Comparison of ENCODE assay signal across 10 mouse cellular contexts in the genomic region with DNA sequence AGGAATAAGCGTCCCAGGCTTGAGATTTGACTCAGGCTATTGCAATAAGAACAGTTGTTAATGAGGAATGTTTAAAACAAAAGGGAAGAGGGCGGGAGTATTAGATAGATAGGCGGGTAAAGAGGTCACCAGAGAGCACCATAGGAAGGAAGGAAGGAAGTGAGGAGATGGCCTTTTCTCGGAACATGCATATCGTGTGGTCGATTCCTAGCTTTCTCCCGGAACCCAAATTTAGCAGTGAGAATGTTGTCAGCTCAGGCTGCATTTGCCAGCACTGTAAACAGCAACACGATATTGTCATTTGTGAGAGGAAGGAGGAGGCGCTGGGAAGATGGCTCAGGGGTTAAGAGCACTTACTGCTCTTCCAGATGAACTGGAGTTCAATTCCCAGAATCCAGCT. TPM values are rescaled to one million over a fixed set of nuclear protein-coding genes. Genes with fewer than 3 reads are reported as not detected.
DNase-seq lines count a peak whose midpoint lies in the region; ATAC-seq and TF ChIP-seq lines count a peak whose summit lies in the region.
"Had no signal": no experiment of that assay in that cellular context is flagged by ENCODE, and none has a peak within 500 bp of the region (broad histone marks: within the 10 kb centered on the region; RNA-seq: fewer than 3 reads in every experiment).

No protein-coding gene starts in this region.

- H3K9me3 ChIP-seq in forebrain, embryonic 16.5 days (ENCODE audit: control insufficient read depth, low read length) = no peaks in the 10 kb centered on the region
- no peaks in the 10 kb centered on the region for H3K9me3 ChIP-seq in forebrain, postnatal 0 days (ENCODE audit: low read length)
- no peaks in the 10 kb centered on the region for H3K9me3 ChIP-seq in kidney, embryonic 16.5 days (ENCODE audit: low read length)
- H3K9me3 ChIP-seq in kidney, embryonic 14.5 days (ENCODE audit: control insufficient read depth, low read length) = no peaks in the 10 kb centered on the region
- H3K9me3 ChIP-seq in liver, embryonic 13.5 days (replicated peaks) = no peaks in the 10 kb centered on the region

- H3K9ac ChIP-seq in forebrain, embryonic 16.5 days (replicated peaks; ENCODE audit: low read depth, low read length) = no peak overlapping the region
- H3K9ac ChIP-seq in forebrain, postnatal 0 days = no peak overlapping the region
- H3K9ac ChIP-seq in kidney, embryonic 16.5 days (replicated peaks; ENCODE audit: low read length) = no peak overlapping the region
- no peak overlapping the region for H3K9ac ChIP-seq in kidney, embryonic 14.5 days (ENCODE audit: low read depth, low read length)
- no peak overlapping the region for H3K9ac ChIP-seq in liver, embryonic 13.5 days

- DNase-seq in forebrain, postnatal 0 days = no peak
- no peak for DNase-seq in liver, embryonic 13.5 days
- no peak for DNase-seq in frontal cortex, postnatal 14 days (ENCODE audit: low spot score in 2 of 2)
- DNase-seq in right cerebral cortex, postnatal 25 days = no peak

- no peak for TF ChIP-seq CTCF in forebrain, postnatal 0 days (IDR thresholded peaks at IDR 0.05; ENCODE audit: low read depth)
- TF ChIP-seq CTCF in bone marrow macrophage, adult 2 months (IDR thresholded peaks at IDR 0.05; ENCODE audit: low read depth, low read length) = no peak

- peaks cover 3% of the 10 kb centered on the region; the same call in 1 of the 2 replicates for H3K27me3 ChIP-seq in forebrain, embryonic 16.5 days (replicated peaks; ENCODE audit: control insufficient read depth, insufficient read depth, low read length)
- H3K27me3 ChIP-seq in forebrain, postnatal 0 days (ENCODE audit: insufficient read depth, low read length) = no peaks in the 10 kb centered on the region
- H3K27me3 ChIP-seq in kidney, embryonic 16.5 days (ENCODE audit: insufficient read depth, low read length) = no peaks in the 10 kb centered on the region
- no peaks in the 10 kb centered on the region for H3K27me3 ChIP-seq in kidney, embryonic 14.5 days (ENCODE audit: control insufficient read depth, insufficient read depth, low read length)
- H3K27me3 ChIP-seq in liver, embryonic 13.5 days = no peaks in the 10 kb centered on the region

- 48% methylated on average over 9 of the region's 9 CpGs for WGBS in forebrain, embryonic 16.5 days
- WGBS in forebrain, postnatal 0 days = 44% methylated on average over 9 of the region's 9 CpGs
- WGBS in kidney, embryonic 16.5 days = 47% methylated on average over 9 of the region's 9 CpGs
- 37% methylated on average over 9 of the region's 9 CpGs for WGBS in kidney, embryonic 14.5 days
- 14% methylated on average over 9 of the region's 9 CpGs for WGBS in liver, embryonic 13.5 days (ENCODE audit: insufficient replicate concordance)

- no peaks in the 10 kb centered on the region for H3K36me3 ChIP-seq in forebrain, embryonic 16.5 days (ENCODE audit: control insufficient read depth, insufficient read depth)
- H3K36me3 ChIP-seq in forebrain, postnatal 0 days (ENCODE audit: insufficient read depth) = no peaks in the 10 kb centered on the region
- no peaks in the 10 kb centered on the region for H3K36me3 ChIP-seq in kidney, embryonic 16.5 days (ENCODE audit: insufficient read depth, low read length)
- H3K36me3 ChIP-seq in kidney, embryonic 14.5 days (ENCODE audit: control insufficient read depth, insufficient read depth, low read length) = no peaks in the 10 kb centered on the region
- H3K36me3 ChIP-seq in liver, embryonic 13.5 days = no peaks in the 10 kb centered on the region

- peaks cover 5% of the 10 kb centered on the region; the same call in 1 of the 2 replicates for H3K4me1 ChIP-seq in forebrain, embryonic 16.5 days (replicated peaks; ENCODE audit: control insufficient read depth, insufficient read depth, low read length)
- no peaks in the 10 kb centered on the region for H3K4me1 ChIP-seq in forebrain, postnatal 0 days (ENCODE audit: insufficient read depth)
- H3K4me1 ChIP-seq in kidney, embryonic 16.5 days (ENCODE audit: insufficient read depth, low read length) = peaks cover 6% of the 10 kb centered on the region; the same call in 1 of the 2 replicates
- H3K4me1 ChIP-seq in kidney, embryonic 14.5 days (ENCODE audit: control insufficient read depth, insufficient read depth, low read length) = peaks cover 6% of the 10 kb centered on the region; the same call in 1 of the 2 replicates
- peaks cover 7% of the 10 kb centered on the region for H3K4me1 ChIP-seq in bone marrow macrophage, adult 2 months (ENCODE audit: control insufficient read depth, insufficient read depth, low read length)
- H3K4me1 ChIP-seq in liver, embryonic 13.5 days (replicated peaks) = peaks cover 11% of the 10 kb centered on the region

- TF ChIP-seq POLR2A in bone marrow macrophage, adult 2 months (IDR thresholded peaks at IDR 0.05; ENCODE audit: borderline replicate concordance, low read depth, low read length) = no peak

- H3K27ac ChIP-seq in forebrain, embryonic 16.5 days (ENCODE audit: low read length) = no peak overlapping the region
- H3K27ac ChIP-seq in forebrain, postnatal 0 days (ENCODE audit: low read depth, low read length) = no peak overlapping the region
- H3K27ac ChIP-seq in kidney, embryonic 16.5 days (ENCODE audit: low read length) = no peak overlapping the region
- H3K27ac ChIP-seq in kidney, embryonic 14.5 days (ENCODE audit: low read depth, low read length) = no peak overlapping the region
- peak overlapping the region; percentile 3; the same call in 1 of the 2 replicates for H3K27ac ChIP-seq in bone marrow macrophage, adult 2 months (ENCODE audit: insufficient read depth, low read depth, low read length)
- no peak overlapping the region for H3K27ac ChIP-seq in liver, embryonic 13.5 days

- ATAC-seq in forebrain, embryonic 16.5 days = no peak
- ATAC-seq in forebrain, postnatal 0 days = no peak
- no peak; the same call in 1 of the 2 replicates for ATAC-seq in kidney, embryonic 16.5 days (ENCODE audit: low FRiP score, low TSS enrichment)
- ATAC-seq in kidney, embryonic 14.5 days (ENCODE audit: low FRiP score, low TSS enrichment) = no peak
- peak; percentile 49; the same call in 1 of the 2 replicates for ATAC-seq in liver, embryonic 13.5 days (ENCODE audit: low read depth)

- H3K4me2 ChIP-seq in forebrain, embryonic 16.5 days (ENCODE audit: low read length) = peak overlapping the region; percentile 96; the same call in 1 of the 2 replicates
- no peak overlapping the region for H3K4me2 ChIP-seq in forebrain, postnatal 0 days (ENCODE audit: low read depth)
- peak overlapping the region; percentile 90; the same call in 1 of the 2 replicates for H3K4me2 ChIP-seq in kidney, embryonic 16.5 days (replicated peaks; ENCODE audit: low read depth, low read length)
- H3K4me2 ChIP-seq in kidney, embryonic 14.5 days (replicated peaks; ENCODE audit: low read depth, low read length) = no peak overlapping the region
- H3K4me2 ChIP-seq in liver, embryonic 13.5 days = peak overlapping the region; percentile 79

- H3K4me3 ChIP-seq in forebrain, embryonic 16.5 days (replicated peaks; ENCODE audit: low read length) = no peak overlapping the region
- no peak overlapping the region for H3K4me3 ChIP-seq in forebrain, postnatal 0 days (ENCODE audit: low read depth, low read length)
- no peak overlapping the region for H3K4me3 ChIP-seq in kidney, embryonic 16.5 days (ENCODE audit: low read length)
- H3K4me3 ChIP-seq in kidney, embryonic 14.5 days (ENCODE audit: low read length) = no peak overlapping the region
- H3K4me3 ChIP-seq in bone marrow macrophage, adult 2 months (ENCODE audit: insufficient read depth, low read length) = no peak overlapping the region
- no peak overlapping the region for H3K4me3 ChIP-seq in liver, embryonic 13.5 days (replicated peaks)

RNA-seq across cellular contexts. Expression of a gene that starts 24.2 kb away (rescaled TPM):
- polyA plus RNA-seq in forebrain, embryonic 16.5 days (2015; fragmentation: Nextera tagmentation; extraction: Ambion mirVana) = 0.24 and 0.32 TPM in 2 replicates
- total RNA-seq in forebrain, postnatal 0 days (2014; rRNA removed) = 0.69 and 1.0 TPM in 2 replicates
- polyA plus RNA-seq in forebrain, postnatal 0 days (2015; fragmentation: Nextera tagmentation; extraction: Ambion mirVana) = 0.30 and 0.35 TPM in 2 replicates
- polyA plus RNA-seq in kidney, embryonic 16.5 days (2015; fragmentation: Nextera tagmentation; extraction: Ambion mirVana) = not detected in 2 replicates
- not detected in 2 replicates for polyA plus RNA-seq in kidney, embryonic 14.5 days (2014; fragmentation: Nextera tagmentation; extraction: Ambion mirVana)
- not detected in 2 replicates for polyA plus RNA-seq in bone marrow macrophage, adult 2 months (2012; ENCODE audit: insufficient read depth, insufficient read length, missing spikeins)
- not detected in 2 replicates for polyA plus RNA-seq in liver, embryonic 13.5 days (2015; fragmentation: Nextera tagmentation; extraction: Ambion mirVana)
- polyA plus RNA-seq: C2C12; stomach, embryonic 16.5 days had no signal

Comparison
In these comparisons a context has a peak if more than half of its experiments do, and no peak if none do; other contexts are left out.
1. H3K4me2 ChIP-seq: peak in forebrain, embryonic 16.5 days (single experiment), kidney, embryonic 16.5 days (single experiment) and liver, embryonic 13.5 days (single experiment); none in forebrain, postnatal 0 days (single experiment) and kidney, embryonic 14.5 days (single experiment).